Mouse (Mus musculus) G1E (cell line): ENCODE measurements at regions not wholly inside any gene's neighbourhood (a gene's known extent, or its start where the extent isn't known, plus 50 kb on each side); places are given as distances from the start of the nearest gene placed in this dataset.
"Not testable (repeated sequence)": the region's sequence is repeated elsewhere in the genome, so short reads cannot be mapped to it uniquely, and the experiment has no call there.

Source experiments
- CTCF ChIP-seq: IDR thresholded peaks from 2 replicates; pipeline ENCODE4 v1.5.1; 2012; ENCODE audit warnings: low read depth, low read length, inconsistent platforms, mixed read lengths
- GATA1 ChIP-seq: IDR thresholded peaks from 2 replicates; pipeline ENCODE4 v1.6.1; 2012; ENCODE audit warnings: borderline replicate concordance, low read length, inconsistent platforms, mixed read lengths

- TF ChIP-seq CTCF, GATA1: not testable (repeated sequence)
Observed at GRCm38 (mm10) chrX:75675271-75675670, 97.2 kb upstream of the Rab39b start.
